Mouse (Mus musculus) C2C12 (cell line): ENCODE results near the gene Shank3. TPM values are rescaled to one million over a fixed set of nuclear protein-coding genes. Genes with fewer than 3 reads are reported as not detected.
A peak's percentile ranks its signal among the peaks of the same experiment; 100 is the strongest.

Experiments
- H3K27me3 ChIP-seq: one replicate; pipeline ENCODE4 v1.6.1; 2011; ENCODE audit not compliant: control insufficient read depth, insufficient read depth, insufficient read length
- H3K36me3 ChIP-seq: one replicate; pipeline ENCODE4 v1.6.1; 2011; ENCODE audit not compliant: control insufficient read depth, insufficient read depth
- H3K4me3 ChIP-seq: one replicate; pipeline ENCODE4 v1.5.1; 2011; ENCODE audit warnings: mild to moderate bottlenecking, control low read depth; ENCODE audit not compliant: poor library complexity, insufficient read depth, severe bottlenecking
- H3K79me2 ChIP-seq: one replicate; pipeline ENCODE4 v1.6.1; 2011; ENCODE audit not compliant: control insufficient read depth, insufficient read depth
- H3K79me3 ChIP-seq: one replicate; pipeline ENCODE4 v1.6.1; 2011; ENCODE audit warnings: low read depth, control low read depth
- H3ac ChIP-seq: one replicate; pipeline ENCODE3; 2011; ENCODE audit warnings: low read depth; ENCODE audit not compliant: control insufficient read depth, insufficient read length
- CEBPB ChIP-seq: IDR thresholded peaks from one replicate; pipeline ENCODE4 v1.6.1; 2011; ENCODE audit warnings: low read depth, mild to moderate bottlenecking, control low read depth, moderate library complexity
- CTCF ChIP-seq: IDR thresholded peaks from one replicate; pipeline ENCODE4 v1.5.1; 2011; ENCODE audit not compliant: control insufficient read depth, insufficient read depth, insufficient read length
- FOSL1 ChIP-seq: IDR thresholded peaks from one replicate; pipeline ENCODE4 v1.8.0; 2011; ENCODE audit warnings: mild to moderate bottlenecking, low read length; ENCODE audit not compliant: poor library complexity, insufficient read depth, severe bottlenecking
- MAX ChIP-seq: IDR thresholded peaks from one replicate; pipeline ENCODE4 v1.6.1; 2011; ENCODE audit warnings: mild to moderate bottlenecking, control low read depth
- MYOD1 ChIP-seq: IDR thresholded peaks from one replicate; pipeline ENCODE4 v1.6.1; 2011; ENCODE audit warnings: low read depth; ENCODE audit not compliant: control insufficient read depth, insufficient read length
- MYOG ChIP-seq: IDR thresholded peaks from one replicate; pipeline ENCODE4 v1.6.1; 2011; ENCODE audit not compliant: control insufficient read depth, insufficient read length; ENCODE audit errors: extremely low read depth
- USF1 ChIP-seq: IDR thresholded peaks from one replicate; pipeline ENCODE4 v1.6.1; 2011; ENCODE audit warnings: low read depth, mild to moderate bottlenecking, control low read depth, moderate library complexity
- polyA plus RNA-seq: library from polyadenylated mRNA; unstranded; fragments of >200 nt; fragmentation: generic; extraction: Trizol; gene quantifications from one replicate; pipeline ENCODE4 v1.2.1, GENCODE M21; 2012; ENCODE audit warnings: missing spikeins

Gene Shank3
- polyA plus RNA-seq, 1 experiment: 4.0 TPM

- no peaks in the 10 kb centered on the region for H3K79me2 ChIP-seq
- H3K79me3 ChIP-seq: no peaks in the 10 kb centered on the region
- H3K4me3 ChIP-seq: no peak overlapping the region
- H3K36me3 ChIP-seq: no peaks in the 10 kb centered on the region
- H3ac ChIP-seq: no peak overlapping the region
- TF ChIP-seq MYOD1 (no peak), MYOG (no peak), FOSL1 (no peak)
- H3K27me3 ChIP-seq: peaks cover 28% of the 10 kb centered on the region
Observed at GRCm38 (mm10) chr15:89465052-89465451, 34.4 kb upstream of the Shank3 start.

GRCm38 (mm10) chr15:89468577-89468976 lies 30.8 kb upstream of the Shank3 start:
- no peaks in the 10 kb centered on the region for H3K36me3 ChIP-seq
- no peak overlapping the region for H3ac ChIP-seq
- no peak for TF ChIP-seq USF1
- TF ChIP-seq CTCF: peak; percentile 39
- no peak for TF ChIP-seq FOSL1
- peaks cover 3% of the 10 kb centered on the region for H3K27me3 ChIP-seq
- no peak overlapping the region for H3K4me3 ChIP-seq
- H3K79me2 ChIP-seq: no peaks in the 10 kb centered on the region
- H3K79me3 ChIP-seq: no peaks in the 10 kb centered on the region

GRCm38 (mm10) chr15:89471476-89471875 lies 27.9 kb upstream of the Shank3 start:
- TF ChIP-seq MYOD1: no peak
- no peak for TF ChIP-seq USF1
- TF ChIP-seq CTCF: no peak
- no peak for TF ChIP-seq MYOG
- no peak for TF ChIP-seq MAX
- no peak for TF ChIP-seq FOSL1
- no peak for TF ChIP-seq CEBPB
- Histone ChIP-seq H3K79me2 (no peaks in the 10 kb centered on the region), H3K79me3 (no peaks in the 10 kb centered on the region), H3K4me3 (no peak overlapping the region), H3K27me3 (peaks cover under 1% of the 10 kb centered on the region), H3ac (no peak overlapping the region), H3K36me3 (no peaks in the 10 kb centered on the region)

- Histone ChIP-seq H3K79me2 (no peaks in the 10 kb centered on the region), H3K79me3 (no peaks in the 10 kb centered on the region), H3ac (no peak overlapping the region), H3K4me3 (no peak overlapping the region), H3K27me3 (no peaks in the 10 kb centered on the region), H3K36me3 (no peaks in the 10 kb centered on the region)
- no peak for TF ChIP-seq MYOG
Observed at GRCm38 (mm10) chr15:89473370-89473769, 26.1 kb upstream of the Shank3 start.

- no peaks in the 10 kb centered on the region for H3K36me3 ChIP-seq
- H3K79me3 ChIP-seq: no peaks in the 10 kb centered on the region
- TF ChIP-seq FOSL1 (no peak), MYOD1 (no peak), CEBPB (no peak), MYOG (no peak), CTCF (no peak)
Observed at GRCm38 (mm10) chr15:89473921-89474320, 25.5 kb upstream of the Shank3 start.

GRCm38 (mm10) chr15:89474596-89475292 lies 24.7 kb upstream of the Shank3 start:
- no peak overlapping the region for H3K4me3 ChIP-seq
- H3K79me3 ChIP-seq: no peaks in the 10 kb centered on the region
- no peaks in the 10 kb centered on the region for H3K79me2 ChIP-seq
- no peak overlapping the region for H3ac ChIP-seq
- H3K27me3 ChIP-seq: no peaks in the 10 kb centered on the region
- no peak for TF ChIP-seq CTCF
- TF ChIP-seq MYOD1: no peak
- TF ChIP-seq MYOG: no peak
- TF ChIP-seq FOSL1: no peak
- TF ChIP-seq MAX: no peak
- TF ChIP-seq CEBPB: no peak
- no peak for TF ChIP-seq USF1
- no peaks in the 10 kb centered on the region for H3K36me3 ChIP-seq

More at GRCm38 (mm10) chr15:89473921-89474320, 25.5 kb upstream of the Shank3 start:
- H3K27me3 ChIP-seq: no peaks in the 10 kb centered on the region
- no peak overlapping the region for H3ac ChIP-seq
- no peaks in the 10 kb centered on the region for H3K79me2 ChIP-seq
- no peak overlapping the region for H3K4me3 ChIP-seq
